Mouse (Mus musculus) CH12.LX (cell line): ENCODE data around the gene Gpr107.

Experiments
- BHLHE40 ChIP-seq: IDR thresholded peaks from 2 replicates; pipeline ENCODE4 v1.6.1; 2011; ENCODE audit warnings: mild to moderate bottlenecking, low read depth, low read length, improper control_type of control experiment
- CTCF ChIP-seq, 2 experiments: IDR thresholded peaks in 1 of 2; conservative IDR thresholded peaks in 1 of 2; 2 replicates each; pipeline ENCODE4 v1.5.1; 2011 to 2012; ENCODE audit warnings: low read depth in 2 of 2, low read length in 2 of 2, improper control_type of control experiment in 1 of 2, inconsistent platforms in 1 of 2, mild to moderate bottlenecking in 1 of 2, moderate library complexity in 1 of 2
- ETS1 ChIP-seq: conservative IDR thresholded peaks from 2 replicates; pipeline ENCODE4 v1.6.1; 2012; ENCODE audit warnings: low read depth, mild to moderate bottlenecking, inconsistent platforms, low read length, improper control_type of control experiment, moderate library complexity
- GABPA ChIP-seq: IDR thresholded peaks from 2 replicates; pipeline ENCODE4 v1.6.1; 2012; ENCODE audit warnings: low read depth, low read length, improper control_type of control experiment, inconsistent platforms; ENCODE audit not compliant: insufficient replicate concordance
- HCFC1 ChIP-seq: IDR thresholded peaks from 2 replicates; pipeline ENCODE4 v1.6.1; 2012; ENCODE audit warnings: low read depth, mild to moderate bottlenecking, inconsistent platforms, low read length, improper control_type of control experiment
- JUND ChIP-seq: conservative IDR thresholded peaks from 2 replicates; pipeline ENCODE4 v1.6.1; 2011; ENCODE audit warnings: low read depth, low read length, improper control_type of control experiment
- POLR2A ChIP-seq: IDR thresholded peaks from 2 replicates; pipeline ENCODE4 v1.6.1; 2011; ENCODE audit warnings: low read depth, mild to moderate bottlenecking, improper control_type of control experiment, low read length
- TCF12 ChIP-seq: IDR thresholded peaks from 2 replicates; pipeline ENCODE4 v1.6.1; 2014; ENCODE audit warnings: low read depth, mild to moderate bottlenecking, inconsistent platforms, low read length, improper control_type of control experiment
- UBTF ChIP-seq: IDR thresholded peaks from 2 replicates; pipeline ENCODE4 v1.6.1; 2012; ENCODE audit warnings: low read depth, mild to moderate bottlenecking, inconsistent platforms, low read length, improper control_type of control experiment, moderate library complexity
- ZMIZ1 ChIP-seq: IDR thresholded peaks from 2 replicates; pipeline ENCODE4 v1.6.1; 2012; ENCODE audit warnings: low read depth, mild to moderate bottlenecking, inconsistent platforms, low read length, improper control_type of control experiment

GRCm38 (mm10) chr2:31263039-31263461, 110.9 kb downstream of the Gpr107 start:
- TF ChIP-seq GABPA (no peak), ZMIZ1 (no peak), HCFC1 (no peak), CTCF (conservative IDR thresholded peaks at IDR 0.05 in 1 of 2, IDR thresholded peaks at IDR 0.05 in 1 of 2; ENCODE audit: low read depth in 2 of 2, low read length in 2 of 2) (no peak), JUND (no peak), ETS1 (no peak), UBTF (no peak), POLR2A (no peak), TCF12 (no peak), BHLHE40 (no peak)
